Comparison of ENCODE assay signal across 7 mouse cellular contexts in genomic region chr1:120120969-120121811, GRCm38 (mm10). TPM values are rescaled to one million over a fixed set of nuclear protein-coding genes. Genes with fewer than 3 reads are reported as not detected.
DNase-seq lines count a peak whose midpoint lies in the region; ATAC-seq lines count a peak whose summit lies in the region.

TSS of gene Dbi (minus strand) at chr1:120121078.
TSS of gene 3110009E18Rik (plus strand) at chr1:120121187.

- H3K36me3 ChIP-seq in intestine, embryonic 16.5 days (ENCODE audit: control insufficient read depth, insufficient read depth, low read length): peaks cover 1% of the 10 kb centered on the region; the same call in 1 of the 2 replicates
- H3K36me3 ChIP-seq in midbrain, embryonic 11.5 days (ENCODE audit: control insufficient read depth, insufficient read depth, low read length): peaks cover 6% of the 10 kb centered on the region; the same call in 1 of the 2 replicates

- ATAC-seq in intestine, embryonic 16.5 days: peak; percentile 88
- ATAC-seq in midbrain, embryonic 11.5 days (ENCODE audit: low FRiP score): peak; percentile 95

- H3K9ac ChIP-seq in intestine, embryonic 16.5 days (ENCODE audit: low read depth, low read length): peak within 1 kb of the TSS; percentile 79
- H3K9ac ChIP-seq in midbrain, embryonic 11.5 days (ENCODE audit: low read length): peak within 1 kb of the TSS; percentile 80

- intact Hi-C loops in gastrocnemius, postnatal 36 days (cut with DNase I): no loop called here
- intact Hi-C loops in left cerebral cortex, postnatal 36 days (cut with DNase I): no loop called here

- peak; percentile 92 to 94 for DNase-seq in adrenal gland, adult 18-20 months (ENCODE audit: low spot score in 2 of 2)
- DNase-seq in embryo, embryonic 11 days: peak; percentile 99
- peak; percentile 95 to 99 for DNase-seq in gastrocnemius, postnatal 36 days
- DNase-seq in left cerebral cortex, postnatal 36 days (ENCODE audit: low spot score in 2 of 2): peak; percentile 96 to 97
- peak; percentile 99 for DNase-seq in midbrain, embryonic 11.5 days (ENCODE audit: low spot score, missing footprints)
- DNase-seq in skeletal muscle tissue, adult 2 months (ENCODE audit: low read depth, low spot score): peak; percentile 99

- no peaks in the 10 kb centered on the region for H3K27me3 ChIP-seq in intestine, embryonic 16.5 days (replicated peaks; ENCODE audit: control insufficient read depth, insufficient read depth, low read length)
- H3K27me3 ChIP-seq in midbrain, embryonic 11.5 days (ENCODE audit: control insufficient read depth, insufficient read depth, low read length): no peaks in the 10 kb centered on the region

- H3K4me3 ChIP-seq in intestine, embryonic 16.5 days (ENCODE audit: low read length): peak within 1 kb of the TSS; percentile 72
- peak within 1 kb of the TSS; percentile 63 for H3K4me3 ChIP-seq in midbrain, embryonic 11.5 days (ENCODE audit: low read depth, low read length)

- no peaks in the 10 kb centered on the region for H3K9me3 ChIP-seq in intestine, embryonic 16.5 days (ENCODE audit: control insufficient read depth, low read length)
- no peaks in the 10 kb centered on the region for H3K9me3 ChIP-seq in midbrain, embryonic 11.5 days (ENCODE audit: control insufficient read depth, low read length)

- peak within 1 kb of the TSS; percentile 96 for H3K27ac ChIP-seq in intestine, embryonic 16.5 days (ENCODE audit: low read length)
- H3K27ac ChIP-seq in midbrain, embryonic 11.5 days (ENCODE audit: low read depth, low read length): peak within 1 kb of the TSS; percentile 85

- H3K4me1 ChIP-seq in intestine, embryonic 16.5 days (ENCODE audit: control insufficient read depth, insufficient read depth, low read length): peaks cover 28% of the 10 kb centered on the region
- peaks cover 13% of the 10 kb centered on the region for H3K4me1 ChIP-seq in midbrain, embryonic 11.5 days (ENCODE audit: control insufficient read depth, insufficient read depth, low read length)

- H3K4me2 ChIP-seq in intestine, embryonic 16.5 days (ENCODE audit: low read depth, low read length): peak within 1 kb of the TSS; percentile 79
- H3K4me2 ChIP-seq in midbrain, embryonic 11.5 days: peak within 1 kb of the TSS; percentile 81

- 1% methylated on average over 52 of the region's 52 CpGs for WGBS in intestine, embryonic 16.5 days
- 2% methylated on average over 52 of the region's 52 CpGs for WGBS in midbrain, embryonic 11.5 days

RNA-seq across cellular contexts. Expression of gene Dbi, which starts in this region (rescaled TPM):
- total RNA-seq in adrenal gland, adult 18-20 months (2021): 1,000 to 10,000 TPM; 1,010 to 2,386 TPM
- total RNA-seq in gastrocnemius, postnatal 36 days (2021): 100 to 1,000 TPM; 143 to 145 TPM
- 1,842 and 2,069 TPM in 2 replicates for polyA plus RNA-seq in intestine, embryonic 16.5 days (2015; fragmentation: Nextera tagmentation; extraction: Ambion mirVana)
- total RNA-seq in left cerebral cortex, postnatal 36 days (2021): 100 to 1,000 TPM; 235 to 237 TPM
- polyA plus RNA-seq in midbrain, embryonic 11.5 days (2014; fragmentation: Nextera tagmentation; extraction: Ambion mirVana): 690 and 715 TPM in 2 replicates

RNA-seq across cellular contexts. Expression of gene 3110009E18Rik, which starts in this region (rescaled TPM):
- 10 to 100 TPM in 1 of 2 experiments, 1 to 10 TPM in 1; 8.6 to 10.5 TPM for total RNA-seq in adrenal gland, adult 18-20 months (2021)
- total RNA-seq in gastrocnemius, postnatal 36 days (2021): 1 to 10 TPM; 3.2 to 4.8 TPM
- polyA plus RNA-seq in intestine, embryonic 16.5 days (2015; fragmentation: Nextera tagmentation; extraction: Ambion mirVana): 13.2 and 14.6 TPM in 2 replicates
- 1 to 10 TPM; 6.2 to 8.7 TPM for total RNA-seq in left cerebral cortex, postnatal 36 days (2021)
- polyA plus RNA-seq in midbrain, embryonic 11.5 days (2014; fragmentation: Nextera tagmentation; extraction: Ambion mirVana): 26.4 and 27.1 TPM in 2 replicates

Comparison
In these comparisons a context has a peak if more than half of its experiments do, and no peak if none do; other contexts are left out.
1. Peak in every context shown above with its lines: DNase-seq, ATAC-seq, H3K4me3 ChIP-seq and H3K27ac ChIP-seq.
2. RNA of gene Dbi (total RNA-seq): 1,010 to 2,386 TPM in adrenal gland, adult 18-20 months; 235 to 237 TPM in left cerebral cortex, postnatal 36 days and 143 to 145 TPM in gastrocnemius, postnatal 36 days; every median in the first group is over 4 times any median in the second.